Mouse (Mus musculus) liver, postnatal 0 days (tissue): Measurements from ENCODE around the gene Ptpn13.

Experiments used
- CTCF ChIP-seq: sonication (generic); IDR thresholded peaks from 2 replicates; pipeline ENCODE4 v1.5.1; 2016; ENCODE audit warnings: antibody characterized with exemption, low read depth
- EP300 ChIP-seq: IDR thresholded peaks from 2 replicates; pipeline ENCODE4 v1.6.1; 2016; ENCODE audit warnings: antibody characterized with exemption, low read depth, mild to moderate bottlenecking

DNA sequence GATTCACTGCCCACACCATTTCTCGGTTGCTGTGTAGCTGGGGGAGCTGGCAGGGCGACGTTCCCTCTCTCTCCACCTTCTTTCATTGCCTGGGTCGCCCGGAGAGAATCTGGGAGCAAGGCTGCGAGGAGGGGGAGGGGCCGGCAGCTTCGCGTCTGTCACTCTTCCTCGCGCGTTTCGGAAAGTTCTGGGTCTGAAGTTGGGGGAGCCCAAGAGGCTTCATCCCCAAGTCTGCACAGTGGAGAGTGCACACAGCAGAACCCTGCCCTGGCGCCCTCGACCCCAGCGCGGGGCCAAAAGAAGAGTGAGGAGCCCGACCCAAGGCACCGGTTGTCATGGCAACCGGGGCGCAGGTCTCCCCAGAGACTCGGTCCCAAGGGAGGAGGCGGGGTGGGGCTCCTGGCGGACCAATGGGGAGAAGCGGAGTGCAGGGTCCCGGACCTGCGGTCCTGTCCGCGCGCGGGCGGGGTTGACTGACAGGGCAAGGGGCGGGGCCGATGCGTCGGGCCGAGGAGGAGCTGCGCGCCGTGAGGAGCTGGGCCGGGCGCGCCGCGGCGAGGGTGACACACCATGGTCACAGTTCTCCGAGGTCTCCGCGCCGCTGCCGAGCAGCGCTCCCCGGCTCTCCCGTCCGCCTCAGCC, at the start of gene Ptpn13:
- TF ChIP-seq CTCF, result no peak
- no peak for TF ChIP-seq EP300
